Mouse (Mus musculus) midbrain, embryonic 16.5 days (tissue): Measurements from ENCODE around the gene Sstr2. TPM values are rescaled to one million over a fixed set of nuclear protein-coding genes. Genes with fewer than 3 reads are reported as not detected.
A peak's percentile ranks its signal among the peaks of the same experiment; 100 is the strongest.

Source experiments
- ATAC-seq: fragments of 200-750 bp; cut with Nextera tagmentation; 2 replicates; pipeline ENCODE4 v1.8.0; 2017; ENCODE audit warnings: moderate TSS enrichment
- H3K27ac ChIP-seq: fragments of 300-500 bp; sonication (generic); 2 replicates; pipeline ENCODE4 v1.5.1; 2014; ENCODE audit warnings: mild to moderate bottlenecking, low read length, mixed read lengths
- H3K27me3 ChIP-seq: fragments of 300-500 bp; sonication (generic); 2 replicates; pipeline ENCODE4 v1.6.1; 2014; ENCODE audit warnings: low read depth, low read length, mixed read lengths; ENCODE audit not compliant: control insufficient read depth, insufficient read depth
- H3K36me3 ChIP-seq: fragments of 300-500 bp; sonication (generic); 2 replicates; pipeline ENCODE4 v1.6.1; 2014; ENCODE audit warnings: mild to moderate bottlenecking, low read length, moderate library complexity, mixed read lengths; ENCODE audit not compliant: control insufficient read depth, insufficient read depth
- H3K4me1 ChIP-seq: fragments of 300-500 bp; sonication (generic); 2 replicates; pipeline ENCODE4 v1.6.1; 2014; ENCODE audit warnings: mild to moderate bottlenecking, low read length, mixed read lengths; ENCODE audit not compliant: control insufficient read depth, insufficient read depth
- H3K4me2 ChIP-seq: fragments of 300-500 bp; sonication (generic); 2 replicates; pipeline ENCODE4 v1.6.1; 2014; ENCODE audit warnings: mild to moderate bottlenecking, low read length, mixed read lengths
- H3K4me3 ChIP-seq: fragments of 300-500 bp; sonication (generic); 2 replicates; pipeline ENCODE4 v1.5.1; 2014; ENCODE audit warnings: low read depth, mild to moderate bottlenecking, low read length, moderate library complexity, mixed read lengths
- H3K9ac ChIP-seq: fragments of 300-500 bp; sonication (generic); 2 replicates; pipeline ENCODE4 v1.6.1; 2014; ENCODE audit warnings: low read depth, low read length, mixed read lengths
- H3K9me3 ChIP-seq: fragments of 300-500 bp; sonication (generic); replicated peaks from 2 replicates; pipeline ENCODE4 v1.6.1; 2014; ENCODE audit warnings: mild to moderate bottlenecking, low read length, mixed read lengths; ENCODE audit not compliant: control insufficient read depth, poor library complexity, severe bottlenecking
- WGBS: fragments of 180-500 bp; shearing (Covaris S2); extraction: QIAGEN DNeasy Blood & Tissue Kit; methylation state at CpG from one replicate; pipeline ENCODE4 v1.1.7; 2014; 5-methylcytosine and 5-hydroxymethylcytosine counted together
- polyA plus RNA-seq: library from polyadenylated mRNA; unstranded; fragments of >200 nt; fragmentation: Nextera tagmentation; extraction: Ambion mirVana; gene quantifications from 2 replicates; pipeline ENCODE4 v1.2.1, GENCODE M21; 2015

The Sstr2 gene
- polyA plus RNA-seq: 15.5 and 17.3 TPM in 2 replicates

DNA sequence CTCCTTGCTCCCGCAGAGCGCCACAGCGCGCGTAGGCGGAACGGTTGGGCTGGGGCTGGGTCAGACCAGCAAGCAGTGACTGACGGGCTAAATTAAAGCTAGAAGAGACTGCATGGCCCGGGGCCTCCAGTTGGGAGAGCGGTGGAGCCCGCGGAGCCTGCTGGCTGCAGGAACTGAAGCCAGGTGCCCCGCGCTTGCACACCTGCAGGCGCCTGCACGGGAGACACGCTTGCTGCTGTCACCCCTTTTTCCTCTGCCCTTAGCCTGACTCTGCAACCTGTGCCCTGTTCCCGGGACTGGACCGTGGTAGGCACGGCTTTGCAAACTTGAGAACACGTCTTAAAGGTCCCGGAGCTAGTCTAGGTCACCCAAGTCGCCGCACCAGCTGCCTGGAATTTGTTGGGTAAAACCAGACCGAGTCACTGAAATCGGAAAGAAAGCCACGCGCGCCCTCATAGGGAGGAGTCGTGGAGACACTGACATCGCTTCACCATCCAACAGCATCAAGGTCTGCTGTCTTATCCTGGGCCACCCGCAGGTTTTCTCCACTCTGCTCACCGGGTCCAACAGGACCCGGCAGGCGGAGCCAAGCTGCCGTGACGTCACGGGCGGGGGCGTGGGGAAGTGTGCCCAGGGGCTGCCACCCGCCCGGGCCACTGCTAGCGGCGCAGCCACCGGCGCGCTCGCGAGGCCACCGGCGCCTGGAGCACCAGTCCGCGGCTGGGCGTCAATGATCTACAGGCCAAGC is at the start of gene Sstr2:
Sstr2 (plus strand) TSS at position 671 of the 748 bp plus-strand sequence.
- ATAC-seq: peak; percentile 84
- Histone ChIP-seq H3K36me3 (no peaks in the 10 kb centered on the region), H3K9ac (peak within 1 kb of the TSS; percentile 83), H3K4me3 (peak within 1 kb of the TSS; percentile 64), H3K4me1 (peaks cover 25% of the 10 kb centered on the region), H3K4me2 (peak within 1 kb of the TSS; percentile 90), H3K27me3 (peaks cover 16% of the 10 kb centered on the region), H3K27ac (no peak within 1 kb of the TSS), H3K9me3 (no peaks in the 10 kb centered on the region)
- WGBS: under 1% methylated on average over 51 of the region's 54 CpGs

DNA sequence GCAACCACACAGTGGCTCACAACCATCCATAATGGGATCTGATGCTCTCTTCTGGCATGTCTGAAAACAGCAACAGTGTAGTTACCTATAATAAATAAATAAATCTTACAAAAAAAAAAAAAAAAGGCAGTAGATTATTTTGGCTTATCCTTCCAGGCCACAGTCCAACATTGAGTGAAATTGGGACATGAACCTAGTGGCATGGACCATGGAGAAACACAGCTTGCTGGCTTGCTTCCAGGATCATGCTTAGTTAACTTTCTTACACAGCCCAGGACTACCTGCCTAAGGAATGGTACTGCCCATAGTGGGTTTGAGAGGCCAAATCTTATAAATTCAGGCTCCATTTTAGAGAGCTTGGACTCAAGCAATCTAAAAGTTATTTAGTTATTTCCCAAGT is 47.5 kb upstream of the Sstr2 start:
- H3K36me3 ChIP-seq: no peaks in the 10 kb centered on the region
- H3K4me2 ChIP-seq: no peak overlapping the region
- H3K27me3 ChIP-seq: no peaks in the 10 kb centered on the region
- no peak for ATAC-seq
- no peak overlapping the region for H3K9ac ChIP-seq
- no peak overlapping the region for H3K4me3 ChIP-seq
- H3K9me3 ChIP-seq: no peaks in the 10 kb centered on the region
- peaks cover 11% of the 10 kb centered on the region for H3K4me1 ChIP-seq
- no peak overlapping the region for H3K27ac ChIP-seq

DNA sequence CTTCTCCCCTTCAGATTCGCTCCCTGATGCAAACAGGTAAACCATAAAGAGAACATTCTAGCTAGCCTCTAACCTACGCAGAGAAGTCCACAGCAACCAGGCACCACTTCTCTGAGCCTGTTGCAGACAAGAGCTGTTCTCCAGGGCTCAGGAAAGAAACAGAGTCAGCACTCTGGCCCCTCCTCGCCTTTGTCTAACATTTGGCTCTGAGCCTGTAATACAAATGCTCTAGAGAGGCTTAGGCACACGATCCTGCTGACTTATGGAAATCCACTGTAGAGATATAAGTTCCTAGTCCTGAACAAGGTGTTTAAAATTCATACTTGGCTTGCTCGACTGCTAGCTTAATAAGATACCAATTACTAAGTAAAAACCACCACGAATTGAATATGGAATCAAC is 46.5 kb upstream of the Sstr2 start:
- Histone ChIP-seq H3K9ac (no peak overlapping the region), H3K4me2 (no peak overlapping the region), H3K9me3 (no peaks in the 10 kb centered on the region), H3K27ac (peak overlapping the region; percentile 54), H3K36me3 (no peaks in the 10 kb centered on the region), H3K4me1 (peaks cover 11% of the 10 kb centered on the region), H3K27me3 (no peaks in the 10 kb centered on the region), H3K4me3 (no peak overlapping the region)
- 39% methylated on average over 6 of the region's 6 CpGs for WGBS
- ATAC-seq: peak; percentile 67

DNA sequence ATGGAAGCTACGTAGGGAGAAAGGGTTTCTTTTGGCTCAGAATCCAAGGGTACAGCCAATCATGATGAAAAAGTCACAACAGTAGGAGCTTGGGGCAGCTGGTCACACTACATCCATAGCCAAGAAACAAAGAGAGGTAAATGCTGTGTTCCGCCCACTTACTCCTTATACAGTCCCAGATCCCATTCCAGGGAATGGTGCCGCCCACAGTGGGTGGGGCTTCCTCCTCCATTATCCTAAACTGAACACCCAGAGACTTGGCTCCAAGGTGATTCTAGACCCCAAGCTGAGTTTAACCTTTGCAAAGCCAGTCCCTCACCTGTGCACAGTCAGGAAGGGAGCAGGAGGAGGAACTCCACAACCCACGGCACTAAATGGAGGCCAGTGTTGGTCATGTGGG is 41.9 kb upstream of the Sstr2 start:
- H3K4me2 ChIP-seq: no peak overlapping the region
- no peak for ATAC-seq
- no peak overlapping the region for H3K4me3 ChIP-seq
- H3K9ac ChIP-seq: no peak overlapping the region
- no peaks in the 10 kb centered on the region for H3K9me3 ChIP-seq
- no peak overlapping the region for H3K27ac ChIP-seq
- no peaks in the 10 kb centered on the region for H3K36me3 ChIP-seq
- no peaks in the 10 kb centered on the region for H3K27me3 ChIP-seq
- peaks cover 11% of the 10 kb centered on the region for H3K4me1 ChIP-seq
- 81% methylated on average over 4 of the region's 4 CpGs for WGBS

DNA sequence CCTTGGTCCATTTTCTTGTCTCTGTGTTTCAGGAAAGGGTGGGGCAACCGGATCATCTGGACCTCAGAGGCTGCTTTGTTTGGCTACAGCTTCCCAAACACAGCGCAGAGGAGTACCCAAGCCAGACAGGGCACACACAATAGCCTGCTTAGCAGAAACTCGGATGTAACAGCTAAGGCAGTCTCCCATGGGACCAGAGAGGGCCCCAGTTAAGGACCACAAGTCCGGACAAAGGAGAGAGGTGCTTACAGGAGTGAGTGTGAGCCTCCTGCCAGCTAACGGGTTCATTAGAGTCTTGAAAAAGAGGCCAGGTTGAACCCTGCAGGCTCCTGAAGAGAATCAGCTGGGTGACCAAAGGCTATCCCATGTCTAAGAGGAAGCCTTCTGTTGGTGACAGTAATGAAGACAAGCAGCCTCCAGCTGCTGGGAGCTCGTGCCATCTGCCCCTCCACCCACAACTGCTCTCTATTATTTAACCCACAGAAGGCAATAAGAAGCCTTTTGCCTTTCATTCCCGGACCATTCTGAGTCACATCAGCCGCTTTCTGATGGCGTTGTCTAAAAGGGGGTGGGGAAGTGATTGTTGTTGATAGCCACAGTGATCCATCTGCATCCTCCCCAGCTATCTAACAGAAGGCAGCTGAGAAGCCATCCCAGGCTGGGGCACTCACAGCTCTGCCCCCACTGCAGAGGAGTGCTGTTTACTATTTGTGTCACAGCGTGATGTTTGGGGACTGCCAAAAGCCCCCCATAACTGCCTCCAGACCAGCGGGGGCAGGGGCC is 35.1 kb upstream of the Sstr2 start:
- no peak for ATAC-seq
- H3K27me3 ChIP-seq: no peaks in the 10 kb centered on the region
- H3K9me3 ChIP-seq: no peaks in the 10 kb centered on the region
- no peaks in the 10 kb centered on the region for H3K36me3 ChIP-seq
- H3K4me1 ChIP-seq: no peaks in the 10 kb centered on the region; the same call in 1 of the 2 replicates
- 33% methylated on average over 11 of the region's 11 CpGs for WGBS
- no peak overlapping the region for H3K4me2 ChIP-seq
- no peak overlapping the region for H3K27ac ChIP-seq
- H3K9ac ChIP-seq: no peak overlapping the region
- no peak overlapping the region for H3K4me3 ChIP-seq

DNA sequence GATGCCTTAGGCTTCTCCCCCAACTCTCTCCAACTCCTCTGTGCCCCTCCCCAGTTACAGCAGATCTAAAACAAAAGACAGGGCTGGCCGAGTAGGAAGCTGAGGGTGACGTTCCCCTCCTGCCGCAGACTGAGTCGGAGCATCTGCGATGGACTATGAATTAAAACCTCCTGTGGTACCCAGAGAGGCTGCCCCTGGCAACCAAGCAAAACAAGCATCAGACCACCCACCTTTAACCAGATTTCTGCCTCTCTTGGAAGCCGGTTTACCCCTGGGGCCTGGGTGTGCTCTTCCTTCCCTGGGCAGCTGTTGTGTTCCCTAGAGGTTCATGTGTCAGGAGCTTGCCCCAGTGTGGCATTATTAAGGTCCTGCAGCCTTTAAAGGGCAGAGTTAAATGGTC is 32.7 kb upstream of the Sstr2 start:
- no peak for ATAC-seq
- H3K9ac ChIP-seq: no peak overlapping the region
- whole genome bisulfite sequencing: 26% methylated on average over 6 of the region's 6 CpGs

DNA sequence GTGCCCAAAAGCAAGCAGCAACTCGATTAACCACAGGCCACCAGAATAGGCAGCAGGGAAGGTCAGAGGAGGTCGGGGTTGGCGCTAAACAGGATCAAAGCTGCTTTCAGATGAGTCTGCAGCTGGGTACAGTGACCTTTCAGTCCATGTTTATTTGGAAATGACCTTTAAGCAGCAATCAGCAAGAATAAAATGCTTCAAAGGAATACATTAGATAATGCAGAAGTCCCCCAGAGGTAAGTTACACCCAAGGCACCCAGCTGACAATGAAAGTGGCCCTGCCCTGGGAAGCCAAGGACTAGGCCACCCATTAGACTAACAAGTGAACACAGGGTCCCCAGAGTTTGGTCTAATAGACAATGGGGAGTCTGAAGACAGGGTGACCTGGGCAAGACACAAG is 30.2 kb upstream of the Sstr2 start:
- Histone ChIP-seq H3K4me1 (no peaks in the 10 kb centered on the region; the same call in 1 of the 2 replicates), H3K36me3 (no peaks in the 10 kb centered on the region), H3K4me3 (no peak overlapping the region), H3K9ac (no peak overlapping the region), H3K4me2 (no peak overlapping the region), H3K27me3 (no peaks in the 10 kb centered on the region), H3K9me3 (no peaks in the 10 kb centered on the region), H3K27ac (no peak overlapping the region)
- WGBS: 60% methylated on average over 3 of the region's 3 CpGs
- no peak for ATAC-seq

More for the DNA sequence above, 32.7 kb upstream of the Sstr2 start:
- no peak overlapping the region for H3K4me3 ChIP-seq
- H3K4me2 ChIP-seq: no peak overlapping the region
- H3K27me3 ChIP-seq: no peaks in the 10 kb centered on the region
- no peak overlapping the region for H3K27ac ChIP-seq
- H3K36me3 ChIP-seq: no peaks in the 10 kb centered on the region
- no peaks in the 10 kb centered on the region for H3K9me3 ChIP-seq
- H3K4me1 ChIP-seq: no peaks in the 10 kb centered on the region; the same call in 1 of the 2 replicates

DNA sequence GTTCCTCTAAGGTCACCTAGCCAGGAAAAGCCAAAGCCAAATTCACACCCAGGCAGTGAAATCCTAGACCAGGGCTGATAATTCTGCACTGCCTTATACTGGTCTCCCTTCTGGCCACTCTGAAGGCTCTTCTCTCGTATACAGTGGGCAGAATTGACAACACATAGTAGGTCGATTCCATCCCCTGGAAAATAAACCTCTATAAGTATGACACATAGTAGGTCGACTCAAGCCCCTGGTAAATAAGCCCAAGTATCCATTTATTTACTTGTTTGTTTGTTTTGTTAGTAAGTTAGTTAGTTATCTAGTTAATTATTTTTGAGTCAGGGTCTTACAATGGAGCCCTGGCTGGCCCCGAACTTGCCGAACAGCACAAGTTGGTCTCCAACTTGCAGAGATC is 24.0 kb upstream of the Sstr2 start:
- no peaks in the 10 kb centered on the region for H3K36me3 ChIP-seq
- ATAC-seq: no peak
- WGBS: 82% methylated on average over 5 of the region's 5 CpGs
- no peaks in the 10 kb centered on the region for H3K27me3 ChIP-seq
- H3K9ac ChIP-seq: no peak overlapping the region
- H3K4me1 ChIP-seq: no peaks in the 10 kb centered on the region
- H3K4me2 ChIP-seq: no peak overlapping the region
- no peak overlapping the region for H3K4me3 ChIP-seq
- H3K9me3 ChIP-seq: no peaks in the 10 kb centered on the region
- no peak overlapping the region for H3K27ac ChIP-seq

DNA sequence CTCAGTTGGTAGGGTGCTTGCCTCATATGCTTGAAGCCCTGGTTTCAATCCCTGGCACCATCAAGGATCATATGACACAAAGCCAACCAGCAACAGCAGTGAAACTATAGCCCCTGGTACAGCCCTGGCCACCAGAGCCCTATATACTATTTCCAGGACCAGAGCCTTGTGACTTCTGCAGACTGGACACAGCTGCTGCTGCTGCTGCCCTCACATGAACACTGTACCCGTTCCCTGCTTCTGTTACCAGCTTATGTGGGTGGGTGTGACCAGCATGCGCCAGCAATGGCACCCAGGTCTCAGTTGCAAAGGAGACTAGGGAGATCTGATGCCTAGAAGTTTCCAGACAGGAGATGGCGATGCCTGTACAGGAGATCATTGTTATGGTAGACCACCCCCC is 21.5 kb upstream of the Sstr2 start:
- H3K9me3 ChIP-seq: no peaks in the 10 kb centered on the region
- ATAC-seq: no peak
- 91% methylated on average over 3 of the region's 3 CpGs for WGBS

More for the DNA sequence above, 21.5 kb upstream of the Sstr2 start:
- Histone ChIP-seq H3K4me2 (no peak overlapping the region), H3K27me3 (no peaks in the 10 kb centered on the region), H3K27ac (no peak overlapping the region), H3K4me1 (peaks cover 12% of the 10 kb centered on the region), H3K9ac (no peak overlapping the region), H3K4me3 (no peak overlapping the region), H3K36me3 (no peaks in the 10 kb centered on the region)
